In genomic region chr2:174748381-174748780, GRCm38 (mm10) we compare ENCODE assay signal across 15 mouse cellular contexts. TPM values are rescaled to one million over a fixed set of nuclear protein-coding genes. Genes with fewer than 3 reads are reported as not detected.
DNase-seq lines count a peak whose midpoint lies in the region; ATAC-seq and TF ChIP-seq lines count a peak whose summit lies in the region.
"Had no signal": no experiment of that assay in that cellular context is flagged by ENCODE, and none has a peak within 500 bp of the region (broad histone marks: within the 10 kb centered on the region; RNA-seq: fewer than 3 reads in every experiment).

No protein-coding gene starts in this region.

- H3K4me2 ChIP-seq in kidney, embryonic 15.5 days = no peak overlapping the region
- peak overlapping the region; percentile 49 for H3K4me2 ChIP-seq in intestine, postnatal 0 days (replicated peaks; ENCODE audit: low read depth)
- H3K4me2 ChIP-seq in midbrain, embryonic 13.5 days (replicated peaks) = no peak overlapping the region
- H3K4me2 ChIP-seq: forebrain, embryonic 13.5 days; hindbrain, embryonic 15.5 days; lung, embryonic 14.5 days had no signal

- H3K27ac ChIP-seq in kidney, embryonic 15.5 days = no peak overlapping the region
- peak overlapping the region; percentile 65; the same call in 1 of the 2 replicates for H3K27ac ChIP-seq in intestine, postnatal 0 days (ENCODE audit: low read depth, low read length)
- peak overlapping the region; percentile 95 for H3K27ac ChIP-seq in small intestine, adult 2 months (ENCODE audit: insufficient read depth, low read depth, low read length)
- no peak overlapping the region for H3K27ac ChIP-seq in midbrain, embryonic 13.5 days
- no peak overlapping the region for H3K27ac ChIP-seq in layer of hippocampus, adult 2 months
- H3K27ac ChIP-seq: embryonic facial prominence, embryonic 10.5 days; forebrain, embryonic 13.5 days; hindbrain, embryonic 15.5 days had no signal

- TF ChIP-seq POLR2A in small intestine, adult 2 months (IDR thresholded peaks at IDR 0.05; ENCODE audit: low read depth, low read length) = no peak

- no peak for DNase-seq in kidney, postnatal 4 days
- DNase-seq in MN1 (ENCODE audit: low spot score) = peak; percentile 69
- DNase-seq in thymus, adult 18-20 months = no peak
- DNase-seq in layer of hippocampus, adult 2 months (ENCODE audit: low spot score in 2 of 2) = no peak
- DNase-seq: cerebellum, adult 2 months; gastrocnemius, postnatal 36 days; lung, embryonic 14.5 days had no signal

- TF ChIP-seq CTCF in intestine, postnatal 0 days (IDR thresholded peaks at IDR 0.05; ENCODE audit: low read depth) = no peak
- TF ChIP-seq CTCF in small intestine, adult 2 months (IDR thresholded peaks at IDR 0.05; ENCODE audit: extremely low read depth, insufficient read length, insufficient replicate concordance, low read depth, low read length) = no peak
- no peak for TF ChIP-seq CTCF in layer of hippocampus, adult 2 months (conservative IDR thresholded peaks at IDR 0.05)

- no peak overlapping the region for H3K9ac ChIP-seq in kidney, embryonic 15.5 days
- no peak overlapping the region for H3K9ac ChIP-seq in intestine, postnatal 0 days (ENCODE audit: low read depth, low read length)
- H3K9ac ChIP-seq in midbrain, embryonic 13.5 days (replicated peaks) = no peak overlapping the region
- H3K9ac ChIP-seq: forebrain, embryonic 13.5 days; hindbrain, embryonic 15.5 days; lung, embryonic 14.5 days had no signal

- ATAC-seq in kidney, embryonic 15.5 days (replicated peaks; ENCODE audit: low FRiP score) = 0 out of 2 replicates have a peak, but pooled peaks have one; percentile 6
- peak; percentile 97 for ATAC-seq in intestine, postnatal 0 days
- ATAC-seq in midbrain, embryonic 13.5 days = no peak
- ATAC-seq: CD4-positive, CD25-positive, alpha-beta regulatory T cell, adult 4 months; forebrain, embryonic 13.5 days had no signal

- H3K4me3 ChIP-seq in kidney, embryonic 15.5 days (replicated peaks) = no peak overlapping the region
- H3K4me3 ChIP-seq in intestine, postnatal 0 days (ENCODE audit: low read depth, low read length) = peak overlapping the region; percentile 16; the same call in 1 of the 2 replicates
- 0 out of 2 replicates have a peak overlapping the region, but pooled peaks have one; percentile 5 for H3K4me3 ChIP-seq in small intestine, adult 2 months (ENCODE audit: low read depth, low read length)
- H3K4me3 ChIP-seq in midbrain, embryonic 13.5 days (replicated peaks) = no peak overlapping the region
- H3K4me3 ChIP-seq in layer of hippocampus, adult 2 months = no peak overlapping the region
- H3K4me3 ChIP-seq: embryonic facial prominence, embryonic 10.5 days; forebrain, embryonic 13.5 days; hindbrain, embryonic 15.5 days had no signal

- no peaks in the 10 kb centered on the region for H3K4me1 ChIP-seq in kidney, embryonic 15.5 days
- H3K4me1 ChIP-seq in intestine, postnatal 0 days (replicated peaks; ENCODE audit: control insufficient read depth, insufficient read depth, low read length) = 0 out of 2 replicates have a peak, but pooled peaks cover 2% of the 10 kb centered on the region
- peaks cover 28% of the 10 kb centered on the region for H3K4me1 ChIP-seq in small intestine, adult 2 months (ENCODE audit: control insufficient read depth, insufficient read depth, insufficient read length, low read length)
- no peaks in the 10 kb centered on the region for H3K4me1 ChIP-seq in midbrain, embryonic 13.5 days (replicated peaks)
- H3K4me1 ChIP-seq: embryonic facial prominence, embryonic 10.5 days; forebrain, embryonic 13.5 days; hindbrain, embryonic 15.5 days had no signal

- 75% methylated on average over 8 of the region's 8 CpGs for WGBS in kidney, embryonic 15.5 days
- 31% methylated on average over 8 of the region's 8 CpGs for WGBS in intestine, postnatal 0 days
- 31% methylated on average over 8 of the region's 8 CpGs for WGBS in small intestine, adult 2 months
- WGBS in midbrain, embryonic 13.5 days = 81% methylated on average over 8 of the region's 8 CpGs

- no peaks in the 10 kb centered on the region for H3K27me3 ChIP-seq in kidney, embryonic 15.5 days
- no peaks in the 10 kb centered on the region for H3K27me3 ChIP-seq in intestine, postnatal 0 days (replicated peaks; ENCODE audit: control insufficient read depth, insufficient read depth, low read length)
- no peaks in the 10 kb centered on the region for H3K27me3 ChIP-seq in small intestine, adult 2 months (ENCODE audit: control insufficient read depth, insufficient read depth, low read length)
- no peaks in the 10 kb centered on the region for H3K27me3 ChIP-seq in midbrain, embryonic 13.5 days
- H3K27me3 ChIP-seq: forebrain, embryonic 13.5 days; hindbrain, embryonic 15.5 days had no signal

- no peaks in the 10 kb centered on the region for H3K36me3 ChIP-seq in kidney, embryonic 15.5 days
- no peaks in the 10 kb centered on the region for H3K36me3 ChIP-seq in intestine, postnatal 0 days (ENCODE audit: control insufficient read depth, insufficient read depth)
- H3K36me3 ChIP-seq in small intestine, adult 2 months (ENCODE audit: control insufficient read depth, insufficient read depth, low read length) = no peaks in the 10 kb centered on the region
- no peaks in the 10 kb centered on the region for H3K36me3 ChIP-seq in midbrain, embryonic 13.5 days
- H3K36me3 ChIP-seq: embryonic facial prominence, embryonic 10.5 days; hindbrain, embryonic 15.5 days had no signal

- H3K9me3 ChIP-seq in kidney, embryonic 15.5 days (replicated peaks) = no peaks in the 10 kb centered on the region
- H3K9me3 ChIP-seq in intestine, postnatal 0 days (ENCODE audit: control insufficient read depth) = no peaks in the 10 kb centered on the region
- no peaks in the 10 kb centered on the region for H3K9me3 ChIP-seq in midbrain, embryonic 13.5 days
- H3K9me3 ChIP-seq: embryonic facial prominence, embryonic 10.5 days; forebrain, embryonic 13.5 days; hindbrain, embryonic 15.5 days had no signal

RNA-seq across cellular contexts. Expression of gene Edn3, which starts 12.0 kb away (rescaled TPM):
- polyA plus RNA-seq in kidney, embryonic 15.5 days (2015; fragmentation: Nextera tagmentation; extraction: Ambion mirVana) = 6.5 and 7.7 TPM in 2 replicates
- 5.1 and 5.4 TPM in 2 replicates for polyA plus RNA-seq in intestine, postnatal 0 days (2015; fragmentation: Nextera tagmentation; extraction: Ambion mirVana)
- 7.5 and 18.6 TPM in 2 replicates for polyA plus RNA-seq in small intestine, adult 2 months (2012; rRNA removed)
- polyA plus RNA-seq in midbrain, embryonic 13.5 days (2015; fragmentation: Nextera tagmentation; extraction: Ambion mirVana) = 4.9 and 6.7 TPM in 2 replicates
- 1 to 10 TPM; 3.4 to 5.7 TPM for total RNA-seq in layer of hippocampus, adult 2 months (2021)
- polyA plus RNA-seq: CD4-positive, CD25-positive, alpha-beta regulatory T cell, adult 4 months had no signal

Comparison
In these comparisons a context has a peak if more than half of its experiments do, and no peak if none do; other contexts are left out.
1. H3K27ac ChIP-seq: peak in intestine, postnatal 0 days (single experiment) and small intestine, adult 2 months (single experiment); none in kidney, embryonic 15.5 days (single experiment), midbrain, embryonic 13.5 days (single experiment) and layer of hippocampus, adult 2 months (single experiment).
2. H3K4me3 ChIP-seq: peak in intestine, postnatal 0 days (single experiment) and small intestine, adult 2 months (single experiment); none in kidney, embryonic 15.5 days (single experiment), midbrain, embryonic 13.5 days (single experiment) and layer of hippocampus, adult 2 months (single experiment).